Mouse (Mus musculus): ENCODE data around the gene Zfp185. TPM values are rescaled to one million over a fixed set of nuclear protein-coding genes. Genes with fewer than 3 reads are reported as not detected.

The Zfp185 gene
- polyA plus RNA-seq (2016; fragmentation: Nextera tagmentation; extraction: Ambion mirVana), result 3.7 and 5.1 TPM in 2 replicates

- WGBS, result 20% methylated on average over 45 of the region's 45 CpGs
- Histone ChIP-seq H3K4me1 (replicated peaks) (0 out of 2 replicates have a peak, but pooled peaks cover 3% of the 10 kb centered on the region), H3K36me3 (no peaks in the 10 kb centered on the region), H3K27me3 (ENCODE audit: insufficient read depth, poor library complexity, severe bottlenecking) (peaks cover 32% of the 10 kb centered on the region), H3K4me3 (peak within 1 kb of the TSS; percentile 56), H3K9me3 (no peaks in the 10 kb centered on the region), H3K27ac (peak within 1 kb of the TSS; percentile 72)
- DNase-seq (ENCODE audit: low spot score), result peak; percentile 62
These were observed at the start of gene Zfp185 for GRCm38 (mm10) chrX:72986841-72987519. TSS of gene Zfp185 (plus strand) at chrX:72987339.

GRCm38 (mm10) chrX:72953464-72953863 lies 33.7 kb upstream of the Zfp185 start:
- H3K27me3 ChIP-seq (ENCODE audit: insufficient read depth, poor library complexity, severe bottlenecking), result no peaks in the 10 kb centered on the region
- WGBS, result 86% methylated on average over 4 of the region's 4 CpGs
- H3K9me3 ChIP-seq, result no peaks in the 10 kb centered on the region
- peaks cover 85% of the 10 kb centered on the region for H3K36me3 ChIP-seq
- H3K4me1 ChIP-seq (replicated peaks), result no peaks in the 10 kb centered on the region
- no peak overlapping the region for H3K27ac ChIP-seq
- no peak overlapping the region for H3K4me3 ChIP-seq
- DNase-seq (ENCODE audit: low spot score), result no peak

- 88% methylated on average over 4 of the region's 4 CpGs for WGBS
- H3K4me1 ChIP-seq (replicated peaks), result no peaks in the 10 kb centered on the region
- peaks cover 87% of the 10 kb centered on the region for H3K36me3 ChIP-seq
- no peak for DNase-seq (ENCODE audit: low spot score)
- H3K27me3 ChIP-seq (ENCODE audit: insufficient read depth, poor library complexity, severe bottlenecking), result no peaks in the 10 kb centered on the region
- H3K4me3 ChIP-seq, result no peak overlapping the region
- no peak overlapping the region for H3K27ac ChIP-seq
- no peaks in the 10 kb centered on the region for H3K9me3 ChIP-seq
These were observed 30.7 kb upstream of the Zfp185 start for GRCm38 (mm10) chrX:72956486-72956885.

- no peak for DNase-seq (ENCODE audit: low spot score)
- H3K9me3 ChIP-seq, result no peaks in the 10 kb centered on the region
- H3K4me3 ChIP-seq, result no peak overlapping the region
- no peak overlapping the region for H3K27ac ChIP-seq
- peaks cover 71% of the 10 kb centered on the region for H3K36me3 ChIP-seq
- no peaks in the 10 kb centered on the region for H3K27me3 ChIP-seq (ENCODE audit: insufficient read depth, poor library complexity, severe bottlenecking)
- 81% methylated on average over 4 of the region's 4 CpGs for WGBS
- H3K4me1 ChIP-seq (replicated peaks), result no peaks in the 10 kb centered on the region
These were observed 26.7 kb upstream of the Zfp185 start for GRCm38 (mm10) chrX:72960431-72960830.

GRCm38 (mm10) chrX:72961511-72961910 lies 25.6 kb upstream of the Zfp185 start:
- peaks cover 60% of the 10 kb centered on the region for H3K36me3 ChIP-seq
- WGBS, result 78% methylated on average over 3 of the region's 3 CpGs

GRCm38 (mm10) chrX:72962743-72963142 lies 24.4 kb upstream of the Zfp185 start:
- no peak for DNase-seq (ENCODE audit: low spot score)
- Histone ChIP-seq H3K4me1 (replicated peaks) (no peaks in the 10 kb centered on the region), H3K27me3 (ENCODE audit: insufficient read depth, poor library complexity, severe bottlenecking) (no peaks in the 10 kb centered on the region), H3K9me3 (no peaks in the 10 kb centered on the region), H3K27ac (no peak overlapping the region), H3K36me3 (peaks cover 48% of the 10 kb centered on the region), H3K4me3 (no peak overlapping the region)
- 83% methylated on average over 3 of the region's 3 CpGs for WGBS

More at GRCm38 (mm10) chrX:72961511-72961910, 25.6 kb upstream of the Zfp185 start:
- H3K9me3 ChIP-seq, result no peaks in the 10 kb centered on the region
- no peak overlapping the region for H3K27ac ChIP-seq
- no peak for DNase-seq (ENCODE audit: low spot score)
- no peaks in the 10 kb centered on the region for H3K27me3 ChIP-seq (ENCODE audit: insufficient read depth, poor library complexity, severe bottlenecking)
- no peaks in the 10 kb centered on the region for H3K4me1 ChIP-seq (replicated peaks)
- no peak overlapping the region for H3K4me3 ChIP-seq

GRCm38 (mm10) chrX:72982831-72983230 lies 4.3 kb upstream of the Zfp185 start:
- DNase-seq (ENCODE audit: low spot score), result no peak
- WGBS, result 76% methylated on average over 6 of the region's 6 CpGs
- no peak overlapping the region for H3K4me3 ChIP-seq
- 0 out of 2 replicates have a peak, but pooled peaks cover 3% of the 10 kb centered on the region for H3K4me1 ChIP-seq (replicated peaks)
- H3K27ac ChIP-seq, result no peak overlapping the region
- H3K9me3 ChIP-seq, result no peaks in the 10 kb centered on the region
- no peaks in the 10 kb centered on the region for H3K36me3 ChIP-seq
- peaks cover 27% of the 10 kb centered on the region for H3K27me3 ChIP-seq (ENCODE audit: insufficient read depth, poor library complexity, severe bottlenecking)

- Histone ChIP-seq H3K27me3 (ENCODE audit: insufficient read depth, poor library complexity, severe bottlenecking) (peaks cover 32% of the 10 kb centered on the region), H3K27ac (no peak overlapping the region), H3K4me1 (replicated peaks) (0 out of 2 replicates have a peak, but pooled peaks cover 3% of the 10 kb centered on the region), H3K9me3 (no peaks in the 10 kb centered on the region), H3K36me3 (no peaks in the 10 kb centered on the region), H3K4me3 (no peak overlapping the region)
- 86% methylated on average over 2 of the region's 2 CpGs for WGBS
- no peak for DNase-seq (ENCODE audit: low spot score)
These were observed 1.5 kb upstream of the Zfp185 start for GRCm38 (mm10) chrX:72985607-72986006.

GRCm38 (mm10) chrX:72987520-72987905 lies 374 bp downstream of the Zfp185 start:
- no peaks in the 10 kb centered on the region for H3K36me3 ChIP-seq
- peaks cover 32% of the 10 kb centered on the region for H3K27me3 ChIP-seq (ENCODE audit: insufficient read depth, poor library complexity, severe bottlenecking)

GRCm38 (mm10) chrX:72988431-72988830 lies 1.3 kb downstream of the Zfp185 start:
- WGBS, result 84% methylated on average over 3 of the region's 3 CpGs
- Histone ChIP-seq H3K27me3 (ENCODE audit: insufficient read depth, poor library complexity, severe bottlenecking) (peaks cover 32% of the 10 kb centered on the region), H3K9me3 (no peaks in the 10 kb centered on the region), H3K27ac (no peak overlapping the region), H3K36me3 (no peaks in the 10 kb centered on the region), H3K4me3 (no peak overlapping the region), H3K4me1 (replicated peaks) (0 out of 2 replicates have a peak, but pooled peaks cover 3% of the 10 kb centered on the region)
- DNase-seq (ENCODE audit: low spot score), result no peak

More at GRCm38 (mm10) chrX:72987520-72987905, 374 bp downstream of the Zfp185 start:
- Histone ChIP-seq H3K4me1 (replicated peaks) (0 out of 2 replicates have a peak, but pooled peaks cover 3% of the 10 kb centered on the region), H3K27ac (peak overlapping the region; percentile 72), H3K9me3 (no peaks in the 10 kb centered on the region), H3K4me3 (peak overlapping the region; percentile 56)
- 21% methylated on average over 14 of the region's 14 CpGs for WGBS
- DNase-seq (ENCODE audit: low spot score), result no peak

GRCm38 (mm10) chrX:72990581-72990980 lies 3.4 kb downstream of the Zfp185 start:
- no peaks in the 10 kb centered on the region for H3K36me3 ChIP-seq
- H3K4me3 ChIP-seq, result no peak overlapping the region
- peaks cover 25% of the 10 kb centered on the region for H3K27me3 ChIP-seq (ENCODE audit: insufficient read depth, poor library complexity, severe bottlenecking)
- no peak overlapping the region for H3K27ac ChIP-seq
- no peaks in the 10 kb centered on the region for H3K9me3 ChIP-seq
- no peak for DNase-seq (ENCODE audit: low spot score)
- H3K4me1 ChIP-seq (replicated peaks), result 0 out of 2 replicates have a peak, but pooled peaks cover 3% of the 10 kb centered on the region
- WGBS, result 83% methylated on average over 3 of the region's 3 CpGs

GRCm38 (mm10) chrX:72992291-72992919 lies 5.3 kb downstream of the Zfp185 start:
- no peaks in the 10 kb centered on the region for H3K9me3 ChIP-seq
- WGBS, result 54% methylated on average over 5 of the region's 5 CpGs
- peaks cover 9% of the 10 kb centered on the region for H3K27me3 ChIP-seq (ENCODE audit: insufficient read depth, poor library complexity, severe bottlenecking)
- 0 out of 2 replicates have a peak, but pooled peaks cover 1% of the 10 kb centered on the region for H3K4me1 ChIP-seq (replicated peaks)
- no peak for DNase-seq (ENCODE audit: low spot score)
- no peak overlapping the region for H3K27ac ChIP-seq
- no peak overlapping the region for H3K4me3 ChIP-seq
- H3K36me3 ChIP-seq, result no peaks in the 10 kb centered on the region

- no peaks in the 10 kb centered on the region; the same call in 1 of the 2 replicates for H3K27me3 ChIP-seq (ENCODE audit: insufficient read depth, poor library complexity, severe bottlenecking)
- WGBS, result 82% methylated on average over 3 of the region's 3 CpGs
- H3K4me1 ChIP-seq (replicated peaks), result no peaks in the 10 kb centered on the region
- H3K4me3 ChIP-seq, result no peak overlapping the region
- no peak for DNase-seq (ENCODE audit: low spot score)
- no peak overlapping the region for H3K27ac ChIP-seq
- no peaks in the 10 kb centered on the region for H3K9me3 ChIP-seq
- H3K36me3 ChIP-seq, result no peaks in the 10 kb centered on the region
These were observed 8.4 kb downstream of the Zfp185 start for GRCm38 (mm10) chrX:72995542-72995941.
